Mouse (Mus musculus) megakaryocyte, embryonic 14.5 days (primary cell): ENCODE data around the gene BC004004. TPM values are rescaled to one million over a fixed set of nuclear protein-coding genes. Genes with fewer than 3 reads are reported as not detected.

Source experiments
- H3K27me3 ChIP-seq: replicated peaks from 2 replicates; pipeline ENCODE3; 2012; ENCODE audit warnings: inconsistent platforms
- H3K36me3 ChIP-seq: replicated peaks from 2 replicates; pipeline ENCODE3; 2012; ENCODE audit warnings: low read length, inconsistent platforms, mixed read lengths
- H3K4me1 ChIP-seq: 2 replicates; pipeline ENCODE4 v1.6.1; 2012; ENCODE audit warnings: inconsistent platforms
- H3K4me3 ChIP-seq: replicated peaks from 2 replicates; pipeline ENCODE3; 2012; ENCODE audit warnings: moderate library complexity, mild to moderate bottlenecking, inconsistent platforms
- H3K9me3 ChIP-seq: 2 replicates; pipeline ENCODE4 v1.6.1; 2012; ENCODE audit warnings: inconsistent platforms
- FLI1 ChIP-seq: IDR thresholded peaks from 2 replicates; pipeline ENCODE4 v1.6.1; 2012; ENCODE audit warnings: low read length, inconsistent platforms, mixed read lengths
- GATA1 ChIP-seq: IDR thresholded peaks from 3 replicates; pipeline ENCODE4 v1.6.1; 2012; ENCODE audit warnings: mixed read lengths, low read length, inconsistent platforms, borderline replicate concordance
- polyA plus RNA-seq: library from polyadenylated mRNA; stranded (reverse); fragments of >175 nt; gene quantifications from 2 replicates; pipeline ENCODE4 v1.2.3, GENCODE M21; 2012; ENCODE audit warnings: low replicate concordance; ENCODE audit not compliant: insufficient read depth

BC004004 gene
- polyA plus RNA-seq, 1 experiment, result 30.8 TPM

DNA sequence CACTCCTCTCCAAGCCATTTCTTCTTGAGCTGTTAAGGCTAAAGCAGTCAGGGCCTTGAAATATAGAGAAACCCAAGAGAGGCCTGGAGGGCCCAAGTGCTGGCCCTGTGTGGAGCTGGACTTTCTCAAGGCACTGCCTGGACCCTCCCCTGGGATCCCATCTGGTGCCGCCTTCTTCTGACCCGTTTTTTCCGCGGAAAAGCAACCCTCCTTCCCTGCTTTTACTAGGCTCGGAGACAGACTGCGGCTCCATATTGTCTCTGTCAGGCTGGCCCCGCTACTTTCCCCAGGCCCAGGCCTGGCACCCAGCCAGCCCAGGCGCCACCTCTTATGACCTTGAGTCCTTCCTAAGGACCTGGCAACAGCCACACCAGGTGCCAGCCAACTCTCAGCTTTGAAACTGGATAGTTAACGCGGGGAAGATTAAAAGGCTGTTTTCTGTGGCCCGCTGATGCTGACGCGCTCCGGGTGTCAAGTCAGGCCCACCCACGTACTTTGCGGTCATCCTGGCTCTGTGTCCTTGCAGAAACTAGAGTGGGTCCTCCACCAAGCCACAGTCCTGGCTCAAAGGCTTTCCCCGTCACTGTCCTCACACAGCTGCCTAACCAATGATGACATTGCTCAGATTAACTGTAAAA is 87.4 kb downstream of the BC004004 start:
- H3K9me3 ChIP-seq, result no peaks in the 10 kb centered on the region
- no peaks in the 10 kb centered on the region for H3K36me3 ChIP-seq
- H3K27me3 ChIP-seq, result peaks cover 9% of the 10 kb centered on the region
- H3K4me3 ChIP-seq, result no peak overlapping the region
- H3K4me1 ChIP-seq, result peaks cover 23% of the 10 kb centered on the region
- no peak for TF ChIP-seq GATA1
- TF ChIP-seq FLI1, result no peak

DNA sequence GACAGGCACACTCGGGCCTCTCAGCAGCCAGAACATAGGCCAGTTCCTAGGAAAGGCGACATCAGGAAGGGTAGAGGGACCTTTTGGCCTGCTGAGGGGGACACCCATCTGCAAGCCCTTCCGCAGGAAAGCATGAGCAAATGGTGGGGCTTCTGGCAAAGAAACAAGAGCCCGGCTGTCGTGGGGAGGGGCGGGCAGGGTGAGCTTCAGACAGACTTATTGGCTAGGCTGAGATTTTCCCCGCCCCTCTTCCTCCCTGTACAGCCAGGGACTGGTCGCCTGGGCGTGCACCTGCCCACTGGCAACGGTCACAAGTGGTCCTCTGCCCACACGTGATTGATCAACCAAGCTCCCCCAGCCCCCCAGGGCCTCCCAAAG is 87.9 kb downstream of the BC004004 start:
- H3K27me3 ChIP-seq, result peaks cover 9% of the 10 kb centered on the region
- no peak overlapping the region for H3K4me3 ChIP-seq
- TF ChIP-seq GATA1 (no peak), FLI1 (no peak)

DNA sequence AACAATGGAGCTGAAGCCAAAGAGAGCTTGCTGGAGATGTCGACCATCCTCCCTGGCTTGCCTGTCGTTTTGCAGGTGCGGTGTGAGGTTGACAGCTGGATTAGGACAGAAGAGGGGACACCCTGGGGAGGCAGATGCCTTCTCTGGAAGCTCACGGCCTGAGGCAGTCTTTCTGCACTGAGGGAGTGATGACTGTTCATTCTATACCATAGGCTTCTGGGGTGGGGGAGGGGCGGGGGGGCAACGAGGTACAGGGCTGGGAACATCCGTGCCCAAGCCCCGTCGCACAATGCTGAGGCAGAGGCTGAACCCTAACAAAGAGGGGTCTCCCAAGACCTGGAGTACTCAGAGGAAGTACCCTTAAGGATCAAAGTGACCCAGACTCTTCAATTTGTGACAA is 88.3 kb downstream of the BC004004 start:
- Histone ChIP-seq H3K36me3 (no peaks in the 10 kb centered on the region), H3K27me3 (peaks cover 9% of the 10 kb centered on the region), H3K9me3 (no peaks in the 10 kb centered on the region), H3K4me3 (no peak overlapping the region), H3K4me1 (peaks cover 32% of the 10 kb centered on the region)
- no peak for TF ChIP-seq FLI1
- TF ChIP-seq GATA1, result no peak

More for the DNA sequence above, 87.9 kb downstream of the BC004004 start:
- H3K4me1 ChIP-seq, result peaks cover 28% of the 10 kb centered on the region
- no peaks in the 10 kb centered on the region for H3K36me3 ChIP-seq
- H3K9me3 ChIP-seq, result no peaks in the 10 kb centered on the region

DNA sequence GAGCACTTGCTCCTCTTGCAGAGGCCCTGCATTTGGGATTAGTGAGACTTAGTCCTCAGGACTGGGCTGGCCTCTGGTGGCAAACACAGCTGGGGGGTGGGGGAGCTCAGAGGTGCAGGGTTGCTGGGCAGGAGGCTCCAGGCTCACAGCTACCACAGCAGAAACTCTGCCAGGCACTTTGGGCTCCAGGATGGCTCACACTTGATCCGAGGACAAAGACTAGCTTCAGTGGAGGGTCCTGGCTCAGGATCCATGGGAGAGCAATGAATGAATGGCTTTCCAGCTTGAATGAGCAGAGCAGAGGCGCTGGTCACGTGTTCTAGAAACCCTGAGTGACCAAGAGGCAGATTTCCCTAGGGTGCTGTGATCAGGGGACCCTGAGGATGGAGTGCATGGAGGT is 90.3 kb downstream of the BC004004 start:
- Histone ChIP-seq H3K36me3 (no peaks in the 10 kb centered on the region), H3K4me1 (peaks cover 39% of the 10 kb centered on the region), H3K27me3 (peaks cover 9% of the 10 kb centered on the region), H3K4me3 (no peak overlapping the region), H3K9me3 (no peaks in the 10 kb centered on the region)
- TF ChIP-seq GATA1 (no peak), FLI1 (no peak)

DNA sequence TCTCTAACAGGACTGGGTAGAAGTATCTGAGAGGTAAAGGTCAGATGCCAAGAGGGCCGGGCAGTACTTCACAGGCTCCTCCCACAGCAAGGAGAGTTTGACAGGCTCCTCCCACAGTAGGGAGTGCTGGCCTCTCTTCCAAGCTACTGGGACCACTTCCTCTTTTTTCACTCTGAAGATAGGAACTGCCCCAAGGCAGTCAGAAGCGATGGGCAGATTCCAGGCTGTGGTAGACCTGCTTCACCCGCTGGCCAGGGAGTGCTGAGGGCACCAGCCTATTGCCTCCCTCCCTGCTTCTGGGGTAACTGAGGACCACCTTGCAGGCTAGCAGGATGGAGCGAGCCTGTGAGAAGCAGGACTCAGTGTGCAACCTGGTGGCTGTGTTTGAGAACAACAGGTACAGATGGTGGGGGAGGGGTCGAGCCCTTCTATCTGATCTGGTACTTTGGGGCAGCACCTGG is 92.2 kb downstream of the BC004004 start, which contains the start of gene Fgd2:
Gene Fgd2 (plus strand): TSS at position 154 of the 461 bp plus-strand sequence.
- H3K4me1 ChIP-seq, result peaks cover 39% of the 10 kb centered on the region
- peak within 1 kb of the TSS; percentile 87 for H3K4me3 ChIP-seq
- H3K36me3 ChIP-seq, result peaks cover 11% of the 10 kb centered on the region
- peaks cover 9% of the 10 kb centered on the region for H3K27me3 ChIP-seq
- H3K9me3 ChIP-seq, result no peaks in the 10 kb centered on the region
- TF ChIP-seq FLI1 (no peak), GATA1 (no peak)

DNA sequence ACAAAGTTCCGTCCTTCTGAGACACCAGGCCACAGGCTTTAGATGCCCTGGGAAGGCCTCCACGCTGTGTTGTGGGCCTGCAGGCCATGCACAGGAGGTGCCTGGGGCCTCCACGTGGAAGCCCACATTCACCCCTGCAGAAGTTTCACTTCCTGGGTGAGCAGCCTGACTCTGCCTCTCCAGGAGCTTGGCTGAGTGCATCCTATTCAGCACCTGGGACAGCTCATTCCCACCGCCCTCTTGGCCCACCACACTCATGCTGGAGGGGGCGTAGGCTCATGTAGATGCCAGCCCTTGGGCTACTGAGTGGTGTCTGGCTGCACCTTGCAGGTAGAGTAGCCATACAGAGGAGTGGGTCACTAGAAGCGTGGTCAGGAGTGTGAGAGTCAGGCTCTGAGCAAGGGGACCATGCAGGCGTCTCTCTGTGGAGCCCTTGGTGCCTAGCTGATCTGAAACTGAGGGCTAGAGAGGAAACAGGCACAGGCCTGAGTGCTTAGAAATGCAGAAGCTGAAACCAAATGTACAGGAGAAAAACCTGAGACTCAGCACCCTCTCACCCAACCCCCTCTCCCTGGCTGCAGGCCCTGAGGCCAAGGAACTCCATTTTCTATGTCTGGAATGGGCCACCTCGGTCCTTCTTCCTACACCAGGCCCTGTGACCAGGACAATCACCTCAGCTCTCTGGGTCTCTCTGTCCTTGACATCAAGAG is 93.5 kb downstream of the BC004004 start:
- H3K4me1 ChIP-seq, result peaks cover 28% of the 10 kb centered on the region
- peaks cover 13% of the 10 kb centered on the region for H3K36me3 ChIP-seq
- peak overlapping the region; percentile 47 for H3K4me3 ChIP-seq
- H3K27me3 ChIP-seq, result peaks cover 6% of the 10 kb centered on the region
- no peak for TF ChIP-seq FLI1
- no peak for TF ChIP-seq GATA1
- no peaks in the 10 kb centered on the region for H3K9me3 ChIP-seq

DNA sequence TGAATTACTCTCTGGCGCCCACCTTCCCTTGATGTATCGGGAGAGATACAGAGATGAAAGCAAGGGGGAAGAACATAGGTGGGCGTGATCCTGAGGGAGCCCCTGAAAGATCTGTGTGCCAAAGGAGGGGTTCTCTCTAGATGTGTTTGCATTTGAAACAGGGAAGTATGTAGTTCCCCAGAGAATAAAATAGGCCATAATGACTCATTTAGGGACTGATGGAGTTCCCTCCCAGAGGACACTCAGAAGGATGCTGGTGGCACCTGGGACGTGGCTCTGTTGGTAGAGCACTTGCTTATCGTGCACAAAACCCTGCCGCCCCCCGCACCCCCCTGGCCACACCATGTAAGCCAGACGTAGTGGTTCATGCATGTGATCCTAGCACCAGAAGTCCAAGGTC is 94.5 kb downstream of the BC004004 start:
- H3K27me3 ChIP-seq, result peaks cover 6% of the 10 kb centered on the region
- H3K4me1 ChIP-seq, result peaks cover 28% of the 10 kb centered on the region
- no peak for TF ChIP-seq GATA1
- TF ChIP-seq FLI1, result no peak
- H3K9me3 ChIP-seq, result no peaks in the 10 kb centered on the region
- no peak overlapping the region for H3K4me3 ChIP-seq
- H3K36me3 ChIP-seq, result peaks cover 18% of the 10 kb centered on the region

Other genes with a start within 250 kb of the BC004004 start
- gene Srsf3, start 236.2 kb upstream of the BC004004 start, polyA plus RNA-seq, result 27.5 and 103 TPM in 2 replicates
- 228 and 253 TPM in 2 replicates for gene Cdkn1a, start 177.8 kb upstream of the BC004004 start, polyA plus RNA-seq
- 3.4 and 22.3 TPM in 2 replicates for gene Rab44, start 154.6 kb upstream of the BC004004 start, polyA plus RNA-seq
- 13.0 and 15.2 TPM in 2 replicates for gene Cpne5, start 30.6 kb upstream of the BC004004 start, polyA plus RNA-seq
- 21.6 and 33.2 TPM in 2 replicates for gene Ppil1, start 4.6 kb upstream of the BC004004 start, polyA plus RNA-seq
- gene Pi16, start 48.9 kb downstream of the BC004004 start, polyA plus RNA-seq, result 1.6 and 4.7 TPM in 2 replicates
- gene Mtch1, start 79.1 kb downstream of the BC004004 start, polyA plus RNA-seq, result 140 and 280 TPM in 2 replicates
- 4.3 and 23.7 TPM in 2 replicates for gene Fgd2, start 92.1 kb downstream of the BC004004 start, polyA plus RNA-seq
- 350 and 629 TPM in 2 replicates for gene Pim1, start 222.0 kb downstream of the BC004004 start, polyA plus RNA-seq